Mouse (Mus musculus) central nervous system, embryonic 14 days (tissue): ENCODE data around the gene Olfr690. TPM values are rescaled to one million over a fixed set of nuclear protein-coding genes. Genes with fewer than 3 reads are reported as not detected.

Experiments
- polyA plus RNA-seq: library from polyadenylated mRNA; depleted of rRNA; stranded (reverse); fragments of >200 nt; gene quantifications from 2 replicates; pipeline ENCODE4 v1.2.3, GENCODE M21; 2012; rRNA removed

Olfr690 gene
- polyA plus RNA-seq = 0.16 and 0.17 TPM in 2 replicates

DNA sequence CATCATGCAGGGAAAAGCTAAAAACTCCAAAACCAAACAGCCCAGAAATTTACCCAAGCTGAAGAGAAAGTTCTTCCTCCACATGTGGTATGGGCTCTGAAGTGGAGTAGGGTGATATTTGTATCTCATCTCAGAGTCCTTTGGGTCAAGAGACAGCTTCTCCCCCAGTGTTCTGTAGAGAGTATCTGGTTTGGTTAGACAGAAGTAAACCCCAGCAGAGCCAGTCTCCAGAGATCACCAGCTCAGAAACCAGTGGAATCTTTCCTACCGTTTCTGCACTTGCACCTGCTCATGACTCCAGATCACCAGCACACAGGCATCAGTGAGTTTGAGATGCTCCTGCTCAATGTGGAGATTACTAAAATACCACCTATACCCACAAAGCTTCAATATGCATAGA lies at the start of gene Olfr690:
Gene Olfr690 (minus strand): TSS at position 101 of the 400 bp plus-strand sequence.

DNA sequence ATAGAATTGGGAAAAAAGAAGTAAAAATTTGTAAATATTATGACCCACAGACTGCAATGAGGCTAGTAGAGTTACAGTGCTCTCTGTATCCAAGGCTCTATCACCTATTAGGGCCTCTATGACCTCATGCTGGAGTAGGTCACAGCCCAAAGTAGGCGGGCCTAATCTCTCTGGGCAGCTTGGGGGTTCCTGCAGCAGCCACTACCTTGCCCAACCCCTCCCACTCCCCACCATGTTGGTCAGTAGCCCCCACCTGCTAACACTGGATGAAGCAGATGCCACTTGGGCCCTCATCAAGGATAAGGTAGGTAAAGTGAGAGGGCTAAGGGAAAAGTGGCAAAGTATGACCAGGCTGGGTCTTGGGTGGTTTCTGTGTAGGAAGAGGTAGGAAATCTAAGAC lies 41.0 kb upstream of the Olfr690 start, which contains the start of gene Gm5901:
Gene Gm5901 (plus strand): TSS at position 173 of the 400 bp plus-strand sequence.

DNA sequence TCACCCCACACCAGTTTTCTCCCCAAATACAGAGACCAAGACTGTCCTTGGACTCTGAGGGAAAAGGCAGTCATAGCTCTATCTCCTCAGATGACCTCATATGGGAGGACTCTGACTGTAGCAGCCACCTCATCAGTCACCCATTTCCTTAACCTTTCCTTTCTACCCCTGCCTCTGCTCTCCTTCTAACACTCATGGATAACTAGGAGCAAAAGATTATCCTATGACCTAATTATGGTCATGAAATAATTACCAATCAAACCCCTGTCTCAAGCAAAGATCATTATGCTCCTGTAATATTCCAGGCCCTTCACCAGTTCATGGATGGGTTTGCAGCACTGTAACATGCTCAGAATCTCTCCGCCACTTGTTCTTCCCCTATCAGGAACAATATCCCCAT lies 34.0 kb upstream of the Olfr690 start, which contains the start of gene Olfr692:
Gene Olfr692 (plus strand): TSS at position 301 of the 400 bp plus-strand sequence.

DNA sequence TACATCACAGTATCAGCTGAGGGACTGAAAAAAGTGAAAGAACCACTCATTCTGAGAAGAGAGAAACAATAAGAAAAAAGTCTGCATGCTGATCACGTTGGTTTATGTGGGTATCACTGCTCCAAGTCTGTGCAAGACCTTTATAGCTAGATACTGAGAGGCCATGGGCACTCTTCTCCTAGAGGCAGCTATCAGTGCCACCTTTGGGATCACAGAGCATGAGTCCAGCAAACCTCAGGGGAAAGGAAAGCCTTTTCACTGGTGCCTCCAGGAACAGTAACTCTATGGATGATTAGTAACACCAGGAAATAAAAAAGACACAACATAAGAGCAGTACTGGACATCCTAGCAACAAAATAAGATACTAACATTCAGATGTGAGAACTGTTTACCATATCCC lies 8.3 kb upstream of the Olfr690 start, which contains the start of gene Olfr691:
Gene Olfr691 (minus strand): TSS at position 101 of the 400 bp plus-strand sequence.

DNA sequence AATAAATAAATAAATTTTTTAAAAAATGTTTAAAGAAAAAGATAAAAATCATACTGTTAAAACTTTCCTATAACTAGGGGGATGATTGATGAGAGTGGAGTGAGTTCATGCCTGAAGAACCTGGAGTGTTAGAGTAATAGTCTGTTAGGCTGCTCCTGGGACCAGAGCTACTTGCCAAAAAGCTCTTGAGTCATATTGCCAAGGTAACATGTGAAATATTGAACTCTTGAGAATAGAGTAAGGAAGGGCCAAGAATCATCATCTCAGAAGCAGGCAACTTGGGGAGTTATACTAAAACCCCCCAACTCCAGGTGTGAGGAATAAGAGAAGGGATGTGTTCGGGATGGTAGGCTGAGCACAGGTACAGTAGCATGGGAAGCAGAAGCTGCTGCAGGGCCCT lies 23.0 kb downstream of the Olfr690 start, which contains the start of gene Olfr689:
Gene Olfr689 (plus strand): TSS at position 301 of the 400 bp plus-strand sequence.

DNA sequence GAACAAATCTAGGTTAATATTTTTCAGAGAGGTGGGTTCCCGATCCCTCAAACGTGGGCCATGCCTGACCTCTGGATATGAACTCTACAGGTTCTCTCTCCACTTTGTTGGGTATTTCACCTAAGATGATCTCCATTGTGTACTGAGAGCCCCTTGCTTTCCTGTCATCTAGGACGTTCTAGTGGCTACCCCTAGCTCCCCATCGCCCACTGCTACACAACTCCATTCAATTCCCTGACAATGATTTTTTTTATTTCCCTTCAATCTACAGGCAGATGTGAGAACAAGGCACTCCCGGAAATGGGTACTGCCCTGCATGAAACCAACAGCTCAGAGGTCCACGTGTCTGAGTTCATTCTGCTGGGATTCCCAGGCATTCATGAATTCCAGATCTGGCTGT lies 46.1 kb downstream of the Olfr690 start, which contains the start of gene Olfr688:
Gene Olfr688 (plus strand): TSS at position 301 of the 400 bp plus-strand sequence.

Other genes with a start within 250 kb of the Olfr690 start
- not detected in 2 replicates for gene Olfr680-ps1, start 241.3 kb downstream of the Olfr690 start, polyA plus RNA-seq
- not detected in 2 replicates for gene Olfr681, start 217.3 kb downstream of the Olfr690 start, polyA plus RNA-seq
- gene Olfr683, start 187.1 kb downstream of the Olfr690 start, polyA plus RNA-seq = not detected in 2 replicates
- gene Olfr684, start 170.5 kb downstream of the Olfr690 start, polyA plus RNA-seq = not detected in 2 replicates
- not detected in 2 replicates for gene Olfr685, start 148.1 kb downstream of the Olfr690 start, polyA plus RNA-seq
- gene Olfr686, start 126.6 kb downstream of the Olfr690 start, polyA plus RNA-seq = not detected in 2 replicates
- not detected in 2 replicates for gene Olfr688, start 46.0 kb downstream of the Olfr690 start, polyA plus RNA-seq
- gene Olfr689, start 22.9 kb downstream of the Olfr690 start, polyA plus RNA-seq = not detected in 2 replicates
- gene Olfr691, start 8.2 kb upstream of the Olfr690 start, polyA plus RNA-seq = 0.14 and 0.17 TPM in 2 replicates
- not detected in 2 replicates for gene Olfr692, start 34.1 kb upstream of the Olfr690 start, polyA plus RNA-seq
- gene Gm5901, start 40.9 kb upstream of the Olfr690 start, polyA plus RNA-seq = 0.05 TPM in 1 of 2 replicates, not detected in the other
- 36.0 and 37.7 TPM in 2 replicates for gene Fam160a2, start 66.0 kb upstream of the Olfr690 start, polyA plus RNA-seq
- gene Cnga4, start 70.5 kb upstream of the Olfr690 start, polyA plus RNA-seq = 0.18 and 0.34 TPM in 2 replicates
- 1.7 and 1.9 TPM in 2 replicates for gene Cckbr, start 91.6 kb upstream of the Olfr690 start, polyA plus RNA-seq
- gene Cavin3, start 148.2 kb upstream of the Olfr690 start, polyA plus RNA-seq = 22.6 and 32.7 TPM in 2 replicates
- 37.1 and 42.4 TPM in 2 replicates for gene Smpd1, start 220.3 kb upstream of the Olfr690 start, polyA plus RNA-seq
- gene Apbb1, start 247.5 kb upstream of the Olfr690 start, polyA plus RNA-seq = 215 and 247 TPM in 2 replicates